Mouse (Mus musculus): ENCODE results near the gene Ubald2. TPM values are rescaled to one million over a fixed set of nuclear protein-coding genes. Genes with fewer than 3 reads are reported as not detected.

Gene Ubald2
- polyA plus RNA-seq, 1 experiment from 2014 or later = 80.2 TPM

GRCm38 (mm10) chr11:116476696-116477095 lies 42.8 kb downstream of the Ubald2 start:
- Histone ChIP-seq H3K4me2 (no peak overlapping the region), H3K9ac (ENCODE audit: low read depth, low read length) (no peak overlapping the region), H3K36me3 (ENCODE audit: control insufficient read depth, insufficient read depth, low read length) (peaks cover 54% of the 10 kb centered on the region), H3K4me1 (replicated peaks; ENCODE audit: control insufficient read depth, insufficient read depth, low read length) (no peaks in the 10 kb centered on the region), H3K27ac (ENCODE audit: low read depth, low read length) (no peak overlapping the region), H3K4me3 (ENCODE audit: low read depth, low read length) (no peak overlapping the region), H3K27me3 (replicated peaks; ENCODE audit: control insufficient read depth, insufficient read depth, low read length) (no peaks in the 10 kb centered on the region), H3K9me3 (ENCODE audit: control insufficient read depth, low read length) (no peaks in the 10 kb centered on the region)
- DNase-seq (ENCODE audit: low spot score) (no peak), ATAC-seq (replicated peaks; ENCODE audit: low FRiP score) (no peak)
- WGBS = 91% methylated on average over 6 of the region's 6 CpGs

- no peaks in the 10 kb centered on the region for H3K27me3 ChIP-seq (replicated peaks; ENCODE audit: control insufficient read depth, insufficient read depth, low read length)
- H3K4me2 ChIP-seq = no peak overlapping the region
- H3K4me1 ChIP-seq (replicated peaks; ENCODE audit: control insufficient read depth, insufficient read depth, low read length) = no peaks in the 10 kb centered on the region
- ATAC-seq (replicated peaks; ENCODE audit: low FRiP score) (no peak), DNase-seq (ENCODE audit: low spot score) (no peak)
- peaks cover 59% of the 10 kb centered on the region for H3K36me3 ChIP-seq (ENCODE audit: control insufficient read depth, insufficient read depth, low read length)
- whole genome bisulfite sequencing = 94% methylated on average over 15 of the region's 15 CpGs
- no peak overlapping the region for H3K27ac ChIP-seq (ENCODE audit: low read depth, low read length)
- H3K4me3 ChIP-seq (ENCODE audit: low read depth, low read length) = no peak overlapping the region
- no peak overlapping the region for H3K9ac ChIP-seq (ENCODE audit: low read depth, low read length)
- no peaks in the 10 kb centered on the region for H3K9me3 ChIP-seq (ENCODE audit: control insufficient read depth, low read length)
Measured at GRCm38 (mm10) chr11:116477160-116477759, 43.4 kb downstream of the Ubald2 start.

DNA sequence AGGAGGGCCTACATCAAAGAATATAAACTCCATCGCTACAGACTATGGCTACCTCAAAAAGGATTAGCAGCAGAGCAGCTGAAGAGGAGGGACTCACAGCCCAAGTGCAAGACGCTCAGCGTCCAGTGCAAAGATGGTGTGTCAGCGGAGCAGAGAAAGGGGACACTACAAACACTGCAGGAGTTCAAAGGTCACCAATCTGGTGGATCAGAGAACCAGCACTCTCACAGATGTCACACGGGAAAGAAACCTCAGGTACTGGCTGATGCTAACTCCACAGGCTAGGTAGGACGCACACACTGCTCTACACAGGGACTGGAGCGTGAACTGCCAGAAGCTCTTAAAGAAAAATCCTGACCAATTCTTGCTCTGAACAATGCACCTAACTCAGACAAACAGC lies 45.1 kb downstream of the Ubald2 start:
- H3K4me2 ChIP-seq = no peak overlapping the region
- H3K36me3 ChIP-seq (ENCODE audit: control insufficient read depth, insufficient read depth, low read length) = peaks cover 64% of the 10 kb centered on the region
- no peak for ATAC-seq (replicated peaks; ENCODE audit: low FRiP score)
- H3K4me1 ChIP-seq (replicated peaks; ENCODE audit: control insufficient read depth, insufficient read depth, low read length) = no peaks in the 10 kb centered on the region
- DNase-seq (ENCODE audit: low spot score) = no peak
- H3K9me3 ChIP-seq (ENCODE audit: control insufficient read depth, low read length) = no peaks in the 10 kb centered on the region
- no peak overlapping the region for H3K4me3 ChIP-seq (ENCODE audit: low read depth, low read length)
- H3K27me3 ChIP-seq (replicated peaks; ENCODE audit: control insufficient read depth, insufficient read depth, low read length) = no peaks in the 10 kb centered on the region
- no peak overlapping the region for H3K9ac ChIP-seq (ENCODE audit: low read depth, low read length)
- H3K27ac ChIP-seq (ENCODE audit: low read depth, low read length) = no peak overlapping the region
- 77% methylated on average over 7 of the region's 7 CpGs for WGBS

- ATAC-seq (replicated peaks; ENCODE audit: low FRiP score) (no peak), DNase-seq (ENCODE audit: low spot score) (no peak)
- 62% methylated on average over 8 of the region's 8 CpGs for WGBS
- no peak overlapping the region for H3K4me2 ChIP-seq
- no peak overlapping the region for H3K9ac ChIP-seq (ENCODE audit: low read depth, low read length)
- H3K27ac ChIP-seq (ENCODE audit: low read depth, low read length) = no peak overlapping the region
- no peaks in the 10 kb centered on the region for H3K4me1 ChIP-seq (replicated peaks; ENCODE audit: control insufficient read depth, insufficient read depth, low read length)
- no peak overlapping the region for H3K4me3 ChIP-seq (ENCODE audit: low read depth, low read length)
- no peaks in the 10 kb centered on the region for H3K27me3 ChIP-seq (replicated peaks; ENCODE audit: control insufficient read depth, insufficient read depth, low read length)
- H3K36me3 ChIP-seq (ENCODE audit: control insufficient read depth, insufficient read depth, low read length) = peaks cover 72% of the 10 kb centered on the region
- H3K9me3 ChIP-seq (ENCODE audit: control insufficient read depth, low read length) = no peaks in the 10 kb centered on the region
Measured at GRCm38 (mm10) chr11:116479832-116480231, 45.9 kb downstream of the Ubald2 start.

DNA sequence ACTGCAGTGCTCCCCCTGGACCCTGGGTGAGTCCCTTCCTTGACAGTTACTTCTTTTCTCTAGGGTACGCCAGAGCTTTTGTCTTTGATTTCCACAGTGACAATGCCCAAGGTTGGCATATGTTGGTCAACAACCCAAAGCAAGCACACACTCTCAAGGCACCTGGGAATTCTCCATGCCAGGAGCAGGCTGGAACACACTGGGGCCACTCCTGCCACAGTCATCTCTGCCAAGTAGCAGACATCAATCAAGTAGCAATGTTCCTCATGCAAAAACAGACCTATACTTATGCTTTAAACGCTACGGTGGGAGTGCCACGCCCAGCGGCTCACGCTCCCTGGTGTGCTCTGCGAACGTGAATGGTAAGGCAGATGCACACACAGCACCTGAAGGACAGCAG lies 47.1 kb downstream of the Ubald2 start:
- Histone ChIP-seq H3K4me1 (replicated peaks; ENCODE audit: control insufficient read depth, insufficient read depth, low read length) (no peaks in the 10 kb centered on the region), H3K27me3 (replicated peaks; ENCODE audit: control insufficient read depth, insufficient read depth, low read length) (no peaks in the 10 kb centered on the region), H3K4me3 (ENCODE audit: low read depth, low read length) (no peak overlapping the region), H3K4me2 (no peak overlapping the region), H3K27ac (ENCODE audit: low read depth, low read length) (no peak overlapping the region), H3K36me3 (ENCODE audit: control insufficient read depth, insufficient read depth, low read length) (peaks cover 73% of the 10 kb centered on the region), H3K9me3 (ENCODE audit: control insufficient read depth, low read length) (no peaks in the 10 kb centered on the region), H3K9ac (ENCODE audit: low read depth, low read length) (no peak overlapping the region)
- ATAC-seq (replicated peaks; ENCODE audit: low FRiP score) = no peak
- no peak for DNase-seq (ENCODE audit: low spot score)
- WGBS = 96% methylated on average over 8 of the region's 8 CpGs

DNA sequence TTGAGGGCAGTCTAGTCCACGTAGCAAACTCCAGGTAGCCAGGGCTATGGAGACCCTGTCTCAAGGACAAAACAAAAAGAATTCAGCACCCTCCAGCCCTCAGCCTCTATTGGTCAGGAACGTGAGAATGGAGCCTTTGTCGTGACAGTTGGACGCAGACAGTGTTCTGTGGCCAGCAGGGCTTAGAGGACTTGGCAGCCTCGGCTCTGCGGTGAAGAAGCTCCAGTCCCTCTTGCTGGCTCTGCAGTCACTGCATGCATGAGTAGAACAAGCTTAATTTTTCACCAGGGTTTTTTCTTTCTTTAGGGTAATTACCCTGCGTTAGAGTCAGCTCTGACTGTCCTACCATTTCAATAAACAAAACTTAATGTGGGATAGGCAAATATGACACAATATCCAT lies 47.9 kb downstream of the Ubald2 start:
- WGBS = 89% methylated on average over 7 of the region's 7 CpGs
- no peak overlapping the region for H3K4me2 ChIP-seq
- ATAC-seq (replicated peaks; ENCODE audit: low FRiP score) = no peak
- H3K36me3 ChIP-seq (ENCODE audit: control insufficient read depth, insufficient read depth, low read length) = peaks cover 71% of the 10 kb centered on the region
- no peak overlapping the region for H3K27ac ChIP-seq (ENCODE audit: low read depth, low read length)
- DNase-seq (ENCODE audit: low spot score) = no peak
- H3K9ac ChIP-seq (ENCODE audit: low read depth, low read length) = no peak overlapping the region
- H3K4me3 ChIP-seq (ENCODE audit: low read depth, low read length) = no peak overlapping the region
- H3K4me1 ChIP-seq (replicated peaks; ENCODE audit: control insufficient read depth, insufficient read depth, low read length) = no peaks in the 10 kb centered on the region
- no peaks in the 10 kb centered on the region for H3K9me3 ChIP-seq (ENCODE audit: control insufficient read depth, low read length)
- H3K27me3 ChIP-seq (replicated peaks; ENCODE audit: control insufficient read depth, insufficient read depth, low read length) = no peaks in the 10 kb centered on the region

GRCm38 (mm10) chr11:116484261-116484660 lies 50.4 kb downstream of the Ubald2 start:
- no peak for ATAC-seq (replicated peaks; ENCODE audit: low FRiP score)
- no peaks in the 10 kb centered on the region for H3K27me3 ChIP-seq (replicated peaks; ENCODE audit: control insufficient read depth, insufficient read depth, low read length)
- H3K4me1 ChIP-seq (replicated peaks; ENCODE audit: control insufficient read depth, insufficient read depth, low read length) = peaks cover 5% of the 10 kb centered on the region
- H3K4me2 ChIP-seq = no peak overlapping the region
- H3K4me3 ChIP-seq (ENCODE audit: low read depth, low read length) = no peak overlapping the region
- H3K9ac ChIP-seq (ENCODE audit: low read depth, low read length) = no peak overlapping the region
- no peak for DNase-seq (ENCODE audit: low spot score)
- H3K9me3 ChIP-seq (ENCODE audit: control insufficient read depth, low read length) = peaks cover 3% of the 10 kb centered on the region; the same call in 1 of the 2 replicates
- 85% methylated on average over 8 of the region's 8 CpGs for WGBS
- peaks cover 64% of the 10 kb centered on the region for H3K36me3 ChIP-seq (ENCODE audit: control insufficient read depth, insufficient read depth, low read length)
- H3K27ac ChIP-seq (ENCODE audit: low read depth, low read length) = no peak overlapping the region

- Histone ChIP-seq H3K27me3 (replicated peaks; ENCODE audit: control insufficient read depth, insufficient read depth, low read length) (no peaks in the 10 kb centered on the region), H3K9ac (ENCODE audit: low read depth, low read length) (no peak overlapping the region), H3K4me1 (replicated peaks; ENCODE audit: control insufficient read depth, insufficient read depth, low read length) (peaks cover 8% of the 10 kb centered on the region), H3K36me3 (ENCODE audit: control insufficient read depth, insufficient read depth, low read length) (peaks cover 34% of the 10 kb centered on the region), H3K4me3 (ENCODE audit: low read depth, low read length) (no peak overlapping the region), H3K4me2 (no peak overlapping the region), H3K27ac (ENCODE audit: low read depth, low read length) (no peak overlapping the region), H3K9me3 (ENCODE audit: control insufficient read depth, low read length) (peaks cover 3% of the 10 kb centered on the region; the same call in 1 of the 2 replicates)
- DNase-seq (ENCODE audit: low spot score) (no peak), ATAC-seq (replicated peaks; ENCODE audit: low FRiP score) (no peak)
Measured at GRCm38 (mm10) chr11:116488207-116488606, 54.3 kb downstream of the Ubald2 start.

All from liver, embryonic 11.5 days (tissue).